14 mouse cellular contexts compared by ENCODE assay signal in genomic region chr6:11605526-11605925, GRCm38 (mm10).
"Had no signal": no experiment of that assay in that cellular context is flagged by ENCODE, and none has a peak within 500 bp of the region (broad histone marks: within the 10 kb centered on the region; RNA-seq: fewer than 3 reads in every experiment).

No protein-coding gene starts in this region.

- DNase-seq: kidney, adult 8-10 months; kidney, postnatal 10 days; kidney, postnatal 36 days; layer of hippocampus, postnatal 36 days; lung, adult 18-20 months; lung, postnatal 10 days; lung, postnatal 36 days; midbrain, embryonic 14.5 days; right cerebral cortex, adult 18-20 months; right cerebral cortex, postnatal 14 days; right cerebral cortex, postnatal 4 days; thymus, adult 2 months; thymus, postnatal 14 days; thymus, postnatal 4 days had no signal
